Mouse (Mus musculus) forebrain, embryonic 12.5 days (tissue): ENCODE measurements around the gene Proz. TPM values are rescaled to one million over a fixed set of nuclear protein-coding genes. Genes with fewer than 3 reads are reported as not detected.
"Not testable (repeated sequence)": the region's sequence is repeated elsewhere in the genome, so short reads cannot be mapped to it uniquely, and the experiment has no call there.

Source experiments
- ATAC-seq: fragments of 200-750 bp; cut with Nextera tagmentation; 2 replicates; pipeline ENCODE4 v1.8.0; 2017; ENCODE audit warnings: moderate TSS enrichment; ENCODE audit not compliant: low FRiP score
- H3K27ac ChIP-seq: fragments of 300-500 bp; sonication (generic); 2 replicates; pipeline ENCODE4 v1.5.1; 2016; ENCODE audit warnings: mild to moderate bottlenecking
- H3K27me3 ChIP-seq: fragments of 300-500 bp; sonication (generic); 2 replicates; pipeline ENCODE4 v1.6.1; 2016; ENCODE audit warnings: mild to moderate bottlenecking
- H3K36me3 ChIP-seq: fragments of 300-500 bp; sonication (generic); replicated peaks from 2 replicates; pipeline ENCODE4 v1.6.1; 2016; ENCODE audit warnings: mild to moderate bottlenecking
- H3K4me1 ChIP-seq: fragments of 300-500 bp; sonication (generic); 2 replicates; pipeline ENCODE4 v1.6.1; 2016
- H3K4me2 ChIP-seq: fragments of 300-500 bp; sonication (generic); 2 replicates; pipeline ENCODE4 v1.6.1; 2016; ENCODE audit warnings: mild to moderate bottlenecking, moderate library complexity
- H3K4me3 ChIP-seq: fragments of 300-500 bp; sonication (generic); replicated peaks from 2 replicates; pipeline ENCODE4 v1.5.1; 2016; ENCODE audit warnings: mild to moderate bottlenecking
- H3K9ac ChIP-seq: fragments of 300-500 bp; sonication (generic); 2 replicates; pipeline ENCODE4 v1.6.1; 2016; ENCODE audit warnings: mild to moderate bottlenecking
- H3K9me3 ChIP-seq: fragments of 300-500 bp; sonication (generic); 2 replicates; pipeline ENCODE4 v1.6.1; 2016
- WGBS: fragments of 180-500 bp; shearing (Covaris S2); methylation state at CpG from one replicate; pipeline ENCODE4 v1.1.7; 2016; 5-methylcytosine and 5-hydroxymethylcytosine counted together
- polyA plus RNA-seq: library from polyadenylated mRNA; unstranded; fragments of >200 nt; fragmentation: Nextera tagmentation; extraction: Ambion mirVana; gene quantifications from 2 replicates; pipeline ENCODE4 v1.2.1, GENCODE M21; 2016

Proz gene
- polyA plus RNA-seq, 1 experiment from 2014 or later: 0.92 TPM

DNA sequence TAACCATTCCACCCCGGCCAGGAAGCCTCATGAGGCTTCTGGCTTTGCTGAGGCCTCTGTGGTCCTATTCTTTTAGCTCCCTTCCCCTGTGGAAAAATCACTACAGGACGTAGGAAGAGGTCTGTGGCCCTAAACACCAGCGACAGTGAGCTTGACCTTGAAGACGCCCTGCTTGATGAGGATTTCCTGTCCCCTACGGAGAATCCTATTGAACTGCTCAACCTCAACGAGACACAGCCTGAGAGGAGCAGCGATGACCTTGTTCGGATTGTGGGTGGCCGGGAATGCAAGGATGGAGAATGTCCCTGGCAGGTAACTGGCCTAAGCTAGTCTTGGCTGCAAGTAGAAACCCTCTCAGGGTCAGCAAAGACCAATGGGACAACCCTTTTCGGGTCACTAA lies 10.2 kb upstream of the Proz start:
- Histone ChIP-seq H3K9ac (no peak overlapping the region), H3K9me3 (no peaks in the 10 kb centered on the region), H3K4me1 (no peaks in the 10 kb centered on the region), H3K27me3 (no peaks in the 10 kb centered on the region), H3K4me2 (no peak overlapping the region), H3K4me3 (no peak overlapping the region), H3K27ac (no peak overlapping the region), H3K36me3 (no peaks in the 10 kb centered on the region)
- 87% methylated on average over 10 of the region's 10 CpGs for WGBS
- ATAC-seq: no peak

- Histone ChIP-seq H3K9me3 (no peaks in the 10 kb centered on the region), H3K27ac (no peak overlapping the region), H3K9ac (no peak overlapping the region), H3K4me1 (no peaks in the 10 kb centered on the region), H3K36me3 (no peaks in the 10 kb centered on the region), H3K4me2 (no peak overlapping the region), H3K27me3 (no peaks in the 10 kb centered on the region), H3K4me3 (no peak overlapping the region)
- WGBS: 83% methylated on average over 4 of the region's 4 CpGs
- ATAC-seq: no peak
These were observed 3.4 kb upstream of the Proz start for GRCm38 (mm10) chr8:13057351-13057750.

GRCm38 (mm10) chr8:13063112-13063511 lies 2.4 kb downstream of the Proz start:
- no peak overlapping the region for H3K4me2 ChIP-seq
- no peak overlapping the region for H3K9ac ChIP-seq
- ATAC-seq: no peak
- no peaks in the 10 kb centered on the region for H3K9me3 ChIP-seq
- no peaks in the 10 kb centered on the region for H3K27me3 ChIP-seq
- no peak overlapping the region for H3K4me3 ChIP-seq
- H3K27ac ChIP-seq: no peak overlapping the region
- no peaks in the 10 kb centered on the region for H3K4me1 ChIP-seq
- H3K36me3 ChIP-seq: no peaks in the 10 kb centered on the region
- WGBS: 81% methylated on average over 16 of the region's 16 CpGs

GRCm38 (mm10) chr8:13073255-13073654 lies 12.5 kb downstream of the Proz start:
- Histone ChIP-seq H3K4me3 (no peak overlapping the region), H3K27ac (no peak overlapping the region), H3K9me3 (no peaks in the 10 kb centered on the region), H3K27me3 (no peaks in the 10 kb centered on the region), H3K4me1 (no peaks in the 10 kb centered on the region), H3K9ac (no peak overlapping the region), H3K4me2 (no peak overlapping the region), H3K36me3 (peaks cover 54% of the 10 kb centered on the region)
- ATAC-seq: no peak
- 95% methylated on average over 11 of the region's 11 CpGs for WGBS

DNA sequence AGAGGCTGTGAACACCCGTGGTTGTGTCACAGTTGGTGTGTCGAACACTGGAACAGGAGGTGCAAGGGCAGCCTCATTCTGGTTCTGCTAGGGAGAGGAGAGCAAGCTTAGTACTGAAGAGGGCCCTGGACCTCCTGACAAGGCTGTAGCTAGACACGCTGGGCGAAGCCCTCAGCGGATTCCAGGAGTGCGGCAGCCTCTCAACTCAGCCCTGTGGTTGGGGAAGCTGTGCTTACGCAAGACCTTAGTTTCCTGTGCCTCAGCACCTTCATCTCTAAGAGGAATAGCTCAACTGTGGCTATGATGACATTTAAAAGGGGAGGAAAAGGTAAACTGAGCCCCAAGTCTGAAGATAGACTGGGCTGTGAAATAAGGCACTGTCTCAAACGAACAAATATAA lies 14.3 kb downstream of the Proz start:
- no peak overlapping the region for H3K27ac ChIP-seq

DNA sequence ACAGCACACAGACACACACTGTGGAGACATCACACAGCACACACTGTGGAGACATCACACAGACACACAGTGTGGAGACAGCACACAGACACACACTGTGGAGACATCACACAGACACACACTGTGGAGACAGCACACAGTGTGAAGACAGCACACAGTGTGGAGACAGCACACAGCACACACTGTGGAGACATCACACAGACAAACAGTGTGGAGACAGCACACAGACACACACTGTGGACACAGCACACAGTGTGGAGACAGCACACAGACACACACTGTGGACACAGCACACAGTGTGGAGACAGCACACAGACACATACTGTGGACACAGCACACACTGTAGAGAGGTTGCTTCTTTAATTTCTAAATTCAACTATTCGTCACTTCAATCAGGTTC lies 14.9 kb downstream of the Proz start:
- H3K27me3 ChIP-seq, H3K4me3 ChIP-seq: not testable (repeated sequence)

More for the DNA sequence above, 14.3 kb downstream of the Proz start:
- no peak for ATAC-seq
- Histone ChIP-seq H3K9ac (no peak overlapping the region), H3K4me3 (no peak overlapping the region), H3K4me2 (no peak overlapping the region), H3K27me3 (no peaks in the 10 kb centered on the region), H3K9me3 (no peaks in the 10 kb centered on the region), H3K4me1 (no peaks in the 10 kb centered on the region), H3K36me3 (peaks cover 72% of the 10 kb centered on the region)
- 94% methylated on average over 8 of the region's 8 CpGs for WGBS

GRCm38 (mm10) chr8:13077542-13077941 lies 16.8 kb downstream of the Proz start:
- Histone ChIP-seq H3K9ac (no peak overlapping the region), H3K27me3 (no peaks in the 10 kb centered on the region), H3K36me3 (peaks cover 96% of the 10 kb centered on the region), H3K4me2 (no peak overlapping the region), H3K27ac (no peak overlapping the region), H3K4me3 (no peak overlapping the region), H3K9me3 (no peaks in the 10 kb centered on the region), H3K4me1 (no peaks in the 10 kb centered on the region)
- ATAC-seq: no peak
- WGBS: 87% methylated on average over 7 of the region's 7 CpGs

More for the DNA sequence above, 14.9 kb downstream of the Proz start:
- not testable (repeated sequence) for H3K9ac ChIP-seq, ATAC-seq, H3K9me3 ChIP-seq, H3K4me1 ChIP-seq, H3K4me2 ChIP-seq, H3K27ac ChIP-seq
- 94% methylated on average over 1 of the region's 1 CpGs for WGBS
- peaks cover 77% of the 10 kb centered on the region for H3K36me3 ChIP-seq

DNA sequence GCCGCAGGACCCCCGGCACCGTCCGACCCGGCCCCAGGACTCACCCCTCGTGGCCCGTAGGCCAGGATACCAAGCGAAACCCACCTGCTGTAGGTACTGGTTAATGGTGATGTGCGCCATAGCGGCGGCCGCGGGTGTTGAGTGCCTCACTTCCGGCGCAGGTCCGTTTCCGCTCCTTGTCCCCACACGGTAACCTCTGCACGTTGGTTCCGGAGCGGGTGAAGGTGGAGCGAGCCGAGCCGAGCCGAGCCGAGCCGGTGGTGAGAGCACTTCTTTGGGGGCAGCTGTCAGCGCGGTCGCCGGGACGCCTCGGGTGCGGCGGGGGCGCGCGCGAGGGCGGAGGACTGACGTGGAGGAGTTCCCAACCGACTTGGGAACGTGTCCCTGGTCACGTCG lies 44.0 kb downstream of the Proz start:
- WGBS: under 1% methylated on average over 45 of the region's 45 CpGs
- peak overlapping the region; percentile 86 for H3K9ac ChIP-seq
- H3K27ac ChIP-seq: peak overlapping the region; percentile 89
- no peaks in the 10 kb centered on the region for H3K27me3 ChIP-seq
- H3K4me1 ChIP-seq: peaks cover 32% of the 10 kb centered on the region
- H3K36me3 ChIP-seq: peaks cover 11% of the 10 kb centered on the region; the same call in 1 of the 2 replicates
- peak overlapping the region; percentile 99 for H3K4me2 ChIP-seq
- peak overlapping the region; percentile 97 for H3K4me3 ChIP-seq
- H3K9me3 ChIP-seq: no peaks in the 10 kb centered on the region
- peak; percentile 78 for ATAC-seq

DNA sequence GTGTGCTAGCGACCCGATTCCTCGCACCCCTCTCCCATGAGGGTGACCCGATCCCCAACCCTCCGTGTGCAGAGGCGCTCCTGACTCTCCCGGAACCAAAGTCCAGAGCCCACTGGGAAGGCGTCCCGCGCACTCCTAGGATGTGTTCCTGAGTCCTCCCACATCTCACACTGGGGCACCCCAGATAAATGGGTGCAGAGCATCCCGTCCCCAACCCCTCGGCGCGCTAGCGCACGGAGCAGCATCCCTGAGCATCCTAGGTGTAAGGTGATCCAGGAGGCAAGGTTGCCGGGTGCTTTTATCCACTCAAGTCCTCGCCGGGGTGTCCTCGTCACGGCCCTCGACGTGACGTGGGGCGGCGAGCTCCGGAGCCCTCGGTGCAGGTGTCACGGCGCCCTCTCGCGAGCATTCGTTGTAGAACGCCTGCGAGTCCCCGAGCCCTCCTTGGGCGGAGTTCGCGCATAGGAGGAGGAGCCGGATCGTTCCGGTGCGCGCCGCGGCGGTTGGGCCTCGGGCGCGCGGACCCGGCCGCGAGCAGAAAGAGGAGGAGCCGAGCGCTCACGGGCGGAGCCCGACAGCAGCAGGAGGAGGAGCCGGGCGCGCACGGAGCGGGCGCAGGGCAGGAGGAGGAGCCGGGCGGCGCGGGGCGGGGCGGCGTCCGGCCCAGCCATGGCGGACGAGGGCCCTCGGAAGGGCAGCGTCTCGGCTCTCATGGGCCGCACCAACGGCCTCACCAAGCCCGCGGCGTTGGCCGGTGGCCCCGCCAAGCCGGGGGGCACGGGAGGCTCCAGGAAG lies 44.6 kb downstream of the Proz start, which contains the start of the genes Pcid2 and Cul4a:
TSS of gene Pcid2 (minus strand) at position 373 of the 795 bp plus-strand sequence.
TSS of gene Cul4a (plus strand) at position 535 of the 795 bp plus-strand sequence.
- Histone ChIP-seq H3K9me3 (no peaks in the 10 kb centered on the region), H3K4me1 (peaks cover 32% of the 10 kb centered on the region), H3K9ac (peak within 1 kb of the TSS; percentile 86), H3K36me3 (0 out of 2 replicates have a peak, but pooled peaks cover 5% of the 10 kb centered on the region), H3K27ac (peak within 1 kb of the TSS; percentile 89), H3K27me3 (no peaks in the 10 kb centered on the region), H3K4me2 (peak within 1 kb of the TSS; percentile 99), H3K4me3 (peak within 1 kb of the TSS; percentile 97)
- peak; percentile 96 for ATAC-seq
- under 1% methylated on average over 75 of the region's 87 CpGs for WGBS

GRCm38 (mm10) chr8:13105908-13106551 lies 45.3 kb downstream of the Proz start:
- WGBS: under 1% methylated on average over 59 of the region's 63 CpGs
- Histone ChIP-seq H3K4me2 (peak overlapping the region; percentile 99), H3K27ac (peak overlapping the region; percentile 89), H3K36me3 (0 out of 2 replicates have a peak, but pooled peaks cover 4% of the 10 kb centered on the region), H3K4me1 (peaks cover 38% of the 10 kb centered on the region), H3K9me3 (no peaks in the 10 kb centered on the region), H3K9ac (peak overlapping the region; percentile 85), H3K4me3 (peak overlapping the region; percentile 97), H3K27me3 (no peaks in the 10 kb centered on the region)
- ATAC-seq: peak; percentile 66

DNA sequence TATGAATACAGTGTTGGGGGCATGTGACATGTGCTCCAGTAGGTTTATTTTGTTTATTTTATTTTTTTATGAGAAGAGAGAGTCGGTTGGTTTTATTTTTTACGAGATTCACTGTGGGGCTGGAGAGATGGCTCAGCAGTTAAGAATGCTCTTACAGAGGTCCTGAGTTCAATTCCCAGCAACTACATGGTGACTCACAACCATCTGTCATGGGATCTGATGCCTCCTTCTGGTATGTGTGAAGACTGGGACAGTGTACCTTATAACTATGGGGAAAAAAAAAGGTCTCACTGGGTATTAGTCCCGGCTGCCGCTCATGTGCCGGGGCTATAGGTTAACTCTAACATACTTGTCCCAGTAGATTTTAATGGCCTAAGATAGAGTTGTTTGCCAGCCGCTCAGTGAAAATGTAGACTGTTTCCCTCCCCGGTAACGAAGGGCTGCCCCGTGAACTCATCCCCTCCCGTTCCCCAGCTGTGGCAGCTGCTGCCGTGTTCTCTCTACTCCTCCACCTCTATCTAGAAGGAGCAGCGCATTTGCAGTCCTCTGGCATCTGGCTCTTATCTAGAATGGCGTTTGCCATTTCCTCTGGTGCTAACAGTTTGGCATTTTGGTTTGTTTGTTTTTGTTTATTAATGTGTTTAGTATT lies 47.4 kb downstream of the Proz start:
- WGBS: 93% methylated on average over 13 of the region's 13 CpGs
- Histone ChIP-seq H3K4me1 (peaks cover 42% of the 10 kb centered on the region), H3K4me2 (no peak overlapping the region), H3K27ac (no peak overlapping the region), H3K36me3 (peaks cover 2% of the 10 kb centered on the region; the same call in 1 of the 2 replicates), H3K9me3 (no peaks in the 10 kb centered on the region), H3K9ac (no peak overlapping the region), H3K4me3 (no peak overlapping the region), H3K27me3 (no peaks in the 10 kb centered on the region)
- ATAC-seq: no peak

DNA sequence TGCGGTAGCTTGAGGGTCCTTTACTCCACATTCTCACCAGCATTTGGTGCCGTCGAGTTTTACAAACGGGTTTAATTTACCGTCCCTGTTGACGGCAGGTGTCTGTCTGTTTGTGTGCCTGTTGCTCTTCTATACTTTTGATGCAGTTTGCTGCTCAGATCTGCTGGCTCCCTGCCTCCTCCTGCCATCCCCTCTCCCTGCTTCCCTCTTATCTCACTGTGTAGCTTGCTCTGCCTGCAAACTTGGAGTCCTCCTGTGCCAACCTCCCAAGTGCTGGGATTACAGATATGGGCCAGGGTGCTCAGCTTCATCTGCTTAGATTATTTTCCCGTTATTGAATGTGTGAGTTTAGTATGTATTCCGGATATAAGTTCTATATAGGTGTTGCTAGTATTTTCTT lies 48.3 kb downstream of the Proz start:
- WGBS: 86% methylated on average over 8 of the region's 8 CpGs
- Histone ChIP-seq H3K4me2 (no peak overlapping the region), H3K4me1 (peaks cover 36% of the 10 kb centered on the region), H3K27me3 (no peaks in the 10 kb centered on the region), H3K4me3 (no peak overlapping the region), H3K9ac (no peak overlapping the region), H3K27ac (no peak overlapping the region), H3K9me3 (no peaks in the 10 kb centered on the region), H3K36me3 (peaks cover 8% of the 10 kb centered on the region)
- no peak for ATAC-seq
